Mouse (Mus musculus) forebrain, embryonic 11.5 days (tissue): ENCODE measurements around the gene Nek5. TPM values are rescaled to one million over a fixed set of nuclear protein-coding genes. Genes with fewer than 3 reads are reported as not detected.

Experiments
- ATAC-seq: fragments of 200-750 bp; cut with Nextera tagmentation; replicated peaks from 2 replicates; pipeline ENCODE4 v1.8.0; 2017; ENCODE audit warnings: moderate TSS enrichment; ENCODE audit not compliant: low FRiP score
- DNase-seq: peaks from one replicate; pipeline ENCODE4 v3.0.0-alpha.2; 2017; ENCODE audit warnings: low spot score
- H3K27ac ChIP-seq: fragments of 300-500 bp; sonication (generic); 2 replicates; pipeline ENCODE4 v1.5.1; 2014; ENCODE audit warnings: low read depth, low read length
- H3K27me3 ChIP-seq: fragments of 300-500 bp; sonication (generic); 2 replicates; pipeline ENCODE4 v1.6.1; 2014; ENCODE audit warnings: mild to moderate bottlenecking, low read length, mixed read lengths; ENCODE audit not compliant: control insufficient read depth, insufficient read depth
- H3K36me3 ChIP-seq: fragments of 300-500 bp; sonication (generic); 2 replicates; pipeline ENCODE4 v1.6.1; 2014; ENCODE audit warnings: mild to moderate bottlenecking, low read length, moderate library complexity, mixed read lengths; ENCODE audit not compliant: control insufficient read depth, insufficient read depth
- H3K4me1 ChIP-seq: fragments of 300-500 bp; sonication (generic); replicated peaks from 2 replicates; pipeline ENCODE4 v1.6.1; 2014; ENCODE audit warnings: low read length, mixed read lengths; ENCODE audit not compliant: control insufficient read depth, insufficient read depth
- H3K4me2 ChIP-seq: fragments of 300-500 bp; sonication (generic); 2 replicates; pipeline ENCODE4 v1.6.1; 2014; ENCODE audit warnings: low read depth, mild to moderate bottlenecking, low read length, moderate library complexity, mixed read lengths; ENCODE audit not compliant: severe bottlenecking
- H3K4me3 ChIP-seq: fragments of 300-500 bp; sonication (generic); 2 replicates; pipeline ENCODE4 v1.5.1; 2014; ENCODE audit warnings: low read depth, low read length
- H3K9ac ChIP-seq: fragments of 300-500 bp; sonication (generic); 2 replicates; pipeline ENCODE4 v1.6.1; 2014; ENCODE audit warnings: low read length
- H3K9me3 ChIP-seq: fragments of 300-500 bp; sonication (generic); 2 replicates; pipeline ENCODE4 v1.6.1; 2016; ENCODE audit warnings: low read length, mixed read lengths; ENCODE audit not compliant: control insufficient read depth
- WGBS: fragments of 180-500 bp; shearing (Covaris S2); extraction: QIAGEN DNeasy Blood & Tissue Kit; methylation state at CpG from one replicate; pipeline ENCODE4 v1.1.7; 2014; 5-methylcytosine and 5-hydroxymethylcytosine counted together
- polyA plus RNA-seq: library from polyadenylated mRNA; unstranded; fragments of >200 nt; fragmentation: Nextera tagmentation; extraction: Ambion mirVana; gene quantifications from 2 replicates; pipeline ENCODE4 v1.2.1, GENCODE M21; 2014

Nek5 gene
- polyA plus RNA-seq = 0.21 and 0.24 TPM in 2 replicates

DNA sequence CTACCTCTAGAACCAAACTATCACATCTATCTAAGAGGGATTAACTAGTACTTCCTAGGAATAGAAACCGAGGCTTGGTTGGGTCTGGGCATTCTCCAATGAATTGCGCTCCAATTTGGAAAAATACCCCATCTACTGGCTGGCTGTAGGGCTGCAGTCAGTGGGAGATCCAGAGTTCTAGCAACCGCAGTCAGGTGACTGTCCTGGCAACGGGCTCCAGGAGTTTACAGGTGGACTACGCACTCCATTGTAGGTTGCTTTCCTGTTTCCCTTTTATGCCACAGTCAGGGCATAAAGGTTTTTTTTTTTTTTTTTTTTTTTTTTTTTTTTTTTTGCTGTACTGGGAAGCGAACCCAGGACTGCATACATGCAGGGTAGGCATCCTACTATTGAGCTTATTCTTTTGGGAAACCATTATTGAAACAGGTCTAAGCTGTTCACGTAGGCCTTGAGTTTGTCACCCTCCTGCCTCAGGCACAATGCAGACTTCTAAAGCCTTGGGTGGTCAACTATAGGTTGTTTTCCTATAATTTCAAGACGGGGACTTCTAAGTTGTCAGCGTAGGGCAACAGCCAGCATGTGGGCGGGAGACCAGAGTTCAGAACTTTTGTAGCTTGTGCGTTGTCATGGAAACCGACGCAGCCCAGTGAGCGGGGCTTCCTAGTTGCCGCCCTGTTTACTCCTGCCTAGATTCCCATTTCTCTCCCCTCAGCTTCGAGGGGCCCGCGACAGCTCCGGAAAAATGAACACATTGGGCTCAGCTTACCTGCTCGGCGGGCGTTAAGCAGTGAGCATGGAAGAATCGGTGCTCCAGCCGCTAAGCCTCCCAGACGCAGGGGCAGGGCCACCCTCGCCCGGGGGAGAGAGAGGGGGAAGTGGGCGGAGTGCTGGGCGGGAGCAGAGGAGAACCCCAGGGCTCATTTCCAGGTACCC, at the start of gene Nek5:
Nek5 (minus strand) TSS at position 834 of the 933 bp plus-strand sequence.
- Histone ChIP-seq H3K27ac (no peak within 1 kb of the TSS), H3K4me2 (peak within 1 kb of the TSS; percentile 66), H3K9me3 (no peaks in the 10 kb centered on the region), H3K27me3 (no peaks in the 10 kb centered on the region), H3K4me3 (peak within 1 kb of the TSS; percentile 36), H3K9ac (peak within 1 kb of the TSS; percentile 20; the same call in 1 of the 2 replicates), H3K4me1 (peaks cover 4% of the 10 kb centered on the region; the same call in 1 of the 2 replicates), H3K36me3 (no peaks in the 10 kb centered on the region; the same call in 1 of the 2 replicates)
- under 1% methylated on average over 29 of the region's 29 CpGs for WGBS
- DNase-seq = peak; percentile 75
- peak; percentile 86 for ATAC-seq

DNA sequence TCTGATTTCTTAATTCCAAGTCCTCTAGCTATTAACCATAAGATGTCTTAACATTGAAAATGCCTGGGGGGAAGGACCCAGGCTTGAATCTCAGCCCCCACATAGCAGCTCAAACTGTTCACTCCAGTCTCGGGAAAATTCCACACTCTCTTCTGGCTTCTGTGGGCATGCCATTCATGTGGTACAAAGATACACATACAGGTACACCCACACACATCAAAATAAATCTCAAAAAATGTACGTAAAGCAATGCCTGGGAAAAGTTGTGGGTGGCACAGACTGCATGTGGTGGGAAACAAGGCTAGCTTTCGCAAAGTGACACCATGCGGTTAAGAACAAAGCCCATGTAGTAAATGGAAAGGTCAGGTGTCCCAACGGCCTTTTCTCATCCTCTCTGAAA, 44.3 kb upstream of the Nek5 start:
- no peaks in the 10 kb centered on the region for H3K9me3 ChIP-seq
- DNase-seq (peak; percentile 13), ATAC-seq (no peak)
- H3K36me3 ChIP-seq = peaks cover 6% of the 10 kb centered on the region; the same call in 1 of the 2 replicates
- no peak overlapping the region for H3K27ac ChIP-seq
- H3K4me2 ChIP-seq = no peak overlapping the region
- no peaks in the 10 kb centered on the region; the same call in 1 of the 2 replicates for H3K4me1 ChIP-seq
- no peak overlapping the region for H3K4me3 ChIP-seq
- whole genome bisulfite sequencing = 89% methylated on average over 5 of the region's 5 CpGs
- H3K9ac ChIP-seq = no peak overlapping the region
- no peaks in the 10 kb centered on the region for H3K27me3 ChIP-seq

DNA sequence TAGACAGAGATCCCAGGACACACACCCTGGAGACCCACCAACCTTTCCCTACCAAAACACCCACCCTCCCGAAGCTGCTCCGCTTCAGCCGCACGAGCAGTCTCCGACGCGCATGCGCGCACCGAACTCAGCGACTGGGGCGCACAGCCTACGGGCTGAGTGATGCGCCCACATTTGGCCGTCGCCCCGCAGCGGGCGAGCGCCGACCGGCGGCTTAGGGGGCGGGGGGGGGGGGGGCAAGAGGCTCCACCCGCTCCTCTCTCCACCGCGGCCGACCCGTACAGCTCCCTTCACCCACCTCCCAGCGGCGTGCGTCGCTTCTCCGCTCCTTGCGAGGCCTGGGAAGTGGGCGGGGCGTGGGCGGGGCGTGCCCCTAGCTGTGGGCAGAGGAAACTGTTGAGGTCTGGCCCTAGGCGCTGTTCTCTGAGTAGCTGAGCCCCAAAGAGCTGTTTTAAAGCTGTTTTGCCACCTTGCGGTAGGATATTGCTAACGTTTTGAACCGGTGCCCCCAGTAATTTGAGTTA, 41.3 kb upstream of the Nek5 start, which contains the start of gene Nek3:
Nek3 (minus strand) TSS at position 356 of the 524 bp plus-strand sequence.
- peak within 1 kb of the TSS; percentile 54 for H3K4me2 ChIP-seq
- H3K4me1 ChIP-seq = no peaks in the 10 kb centered on the region; the same call in 1 of the 2 replicates
- no peaks in the 10 kb centered on the region for H3K9me3 ChIP-seq
- H3K4me3 ChIP-seq = peak within 1 kb of the TSS; percentile 57
- peak within 1 kb of the TSS; percentile 21; the same call in 1 of the 2 replicates for H3K27ac ChIP-seq
- ATAC-seq = peak; percentile 99
- no peaks in the 10 kb centered on the region; the same call in 1 of the 2 replicates for H3K36me3 ChIP-seq
- no peaks in the 10 kb centered on the region for H3K27me3 ChIP-seq
- H3K9ac ChIP-seq = peak within 1 kb of the TSS; percentile 65
- DNase-seq = peak; percentile 97
- under 1% methylated on average over 36 of the region's 43 CpGs for WGBS

DNA sequence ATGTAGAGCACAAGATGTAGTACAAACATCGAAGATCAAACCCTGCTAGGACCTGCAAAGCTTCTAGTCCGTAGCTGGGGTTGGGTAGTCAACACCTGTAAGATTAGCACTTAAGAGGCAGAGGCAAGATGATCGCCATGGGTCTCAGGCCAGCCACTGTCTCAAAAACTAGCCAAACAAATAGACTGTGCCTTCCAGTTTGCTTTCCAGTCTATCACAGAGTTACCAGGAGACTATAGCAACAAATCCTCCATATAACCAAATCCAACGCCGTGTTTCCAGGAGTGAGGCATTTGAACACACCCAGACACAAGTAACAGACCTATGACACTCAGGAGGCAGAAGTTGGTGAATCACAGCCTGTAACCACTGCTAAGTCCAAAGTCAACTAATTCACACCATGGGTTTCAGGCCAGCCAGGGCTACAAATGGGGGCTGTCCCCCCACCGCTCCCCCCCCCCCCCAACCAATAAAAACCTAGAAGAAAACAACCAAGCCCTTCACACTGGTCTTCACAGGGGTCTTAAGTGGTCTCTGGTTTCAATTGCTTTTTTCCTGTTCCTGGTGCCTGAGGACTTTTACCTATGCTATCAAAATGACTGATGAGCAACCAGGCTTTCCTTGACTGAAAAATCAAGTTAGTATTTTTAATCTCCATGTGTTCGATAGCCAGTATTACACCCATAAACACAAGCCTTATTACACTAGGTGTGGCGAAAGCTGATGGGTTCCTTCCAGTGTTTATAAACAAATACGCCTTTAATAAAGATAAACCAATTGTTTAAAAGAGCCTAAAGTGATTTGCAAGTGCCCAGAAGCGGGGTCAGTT, 40.6 kb upstream of the Nek5 start:
- H3K4me2 ChIP-seq = peak overlapping the region; percentile 54
- H3K9ac ChIP-seq = peak overlapping the region; percentile 65
- H3K9me3 ChIP-seq = no peaks in the 10 kb centered on the region
- no peaks in the 10 kb centered on the region; the same call in 1 of the 2 replicates for H3K4me1 ChIP-seq
- H3K4me3 ChIP-seq = peak overlapping the region; percentile 57
- H3K36me3 ChIP-seq = no peaks in the 10 kb centered on the region; the same call in 1 of the 2 replicates
- 55% methylated on average over 10 of the region's 10 CpGs for WGBS
- H3K27ac ChIP-seq = no peak overlapping the region
- ATAC-seq (peak; percentile 3), DNase-seq (peak; percentile 48)
- no peaks in the 10 kb centered on the region for H3K27me3 ChIP-seq

DNA sequence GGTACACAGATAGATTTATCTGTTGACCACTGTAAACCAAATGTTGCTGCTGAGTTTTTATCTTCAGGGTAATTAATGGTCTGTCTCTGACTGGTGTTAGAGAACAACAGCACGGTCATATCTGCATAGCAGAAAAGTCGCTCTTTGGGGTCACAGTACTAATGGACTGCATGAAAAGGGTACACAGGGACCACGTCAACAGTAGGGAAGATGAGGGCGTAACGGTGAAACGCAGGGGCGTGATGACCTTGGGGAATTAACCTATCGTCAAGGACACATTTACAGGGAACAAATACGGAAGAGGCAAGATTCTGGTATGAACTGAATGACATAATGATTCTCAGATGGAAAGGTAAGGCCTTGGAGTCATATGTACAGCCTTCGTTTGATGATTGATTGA, 39.6 kb upstream of the Nek5 start:
- WGBS = 93% methylated on average over 10 of the region's 10 CpGs
- no peak for ATAC-seq
- Histone ChIP-seq H3K36me3 (no peaks in the 10 kb centered on the region; the same call in 1 of the 2 replicates), H3K4me2 (no peak overlapping the region), H3K4me1 (no peaks in the 10 kb centered on the region; the same call in 1 of the 2 replicates), H3K9ac (no peak overlapping the region), H3K27ac (no peak overlapping the region), H3K4me3 (no peak overlapping the region), H3K9me3 (no peaks in the 10 kb centered on the region), H3K27me3 (no peaks in the 10 kb centered on the region)
- DNase-seq = peak; percentile 34

DNA sequence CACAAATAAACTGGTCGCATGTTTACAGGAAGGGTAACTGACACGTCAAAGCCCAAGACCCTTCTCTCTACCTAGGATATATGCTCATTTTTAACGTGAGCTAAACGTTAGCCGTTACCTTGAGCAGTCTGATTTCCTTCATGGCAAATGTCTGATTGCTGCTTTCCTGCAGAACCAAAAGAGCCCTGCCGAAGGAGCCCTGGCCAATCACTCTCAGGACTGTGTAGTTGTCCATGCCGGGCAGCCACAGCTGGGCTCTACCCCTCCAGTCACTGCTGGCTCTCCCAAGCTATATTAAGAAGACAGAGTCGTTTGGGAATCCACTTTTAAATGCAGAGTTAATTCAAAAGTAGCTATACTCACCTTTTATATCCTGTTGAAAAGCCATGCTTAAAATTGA, 37.4 kb upstream of the Nek5 start:
- H3K4me2 ChIP-seq = no peak overlapping the region
- ATAC-seq (no peak), DNase-seq (peak; percentile 42)
- no peaks in the 10 kb centered on the region for H3K27me3 ChIP-seq
- H3K4me1 ChIP-seq = no peaks in the 10 kb centered on the region; the same call in 1 of the 2 replicates
- H3K4me3 ChIP-seq = no peak overlapping the region
- no peak overlapping the region for H3K27ac ChIP-seq
- no peaks in the 10 kb centered on the region for H3K9me3 ChIP-seq
- no peak overlapping the region for H3K9ac ChIP-seq
- 91% methylated on average over 8 of the region's 8 CpGs for WGBS
- H3K36me3 ChIP-seq = no peaks in the 10 kb centered on the region

DNA sequence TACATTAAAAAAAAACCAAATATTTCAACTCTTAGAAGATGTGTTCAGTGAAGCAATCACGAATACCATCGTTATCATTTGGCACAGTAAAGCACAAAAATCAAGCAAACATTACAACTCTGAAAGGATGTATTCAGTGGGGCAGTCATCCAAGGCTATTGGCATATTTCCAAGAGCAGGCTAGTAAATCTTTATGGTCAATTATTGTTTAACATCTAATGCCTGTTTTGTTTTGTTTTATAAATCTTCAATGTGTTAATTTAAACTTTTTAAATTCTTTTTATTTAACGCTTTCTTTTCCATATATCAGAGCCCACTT, 25.5 kb upstream of the Nek5 start:
- Histone ChIP-seq H3K27me3 (no peaks in the 10 kb centered on the region), H3K9ac (no peak overlapping the region), H3K9me3 (no peaks in the 10 kb centered on the region), H3K4me1 (no peaks in the 10 kb centered on the region), H3K4me3 (no peak overlapping the region), H3K27ac (no peak overlapping the region), H3K36me3 (no peaks in the 10 kb centered on the region; the same call in 1 of the 2 replicates), H3K4me2 (no peak overlapping the region)
- 91% methylated on average over 3 of the region's 3 CpGs for WGBS
- ATAC-seq = no peak
- no peak for DNase-seq
